Mouse (Mus musculus) MEL (cell line): ENCODE results near the gene Grin3b. TPM values are rescaled to one million over a fixed set of nuclear protein-coding genes. Genes with fewer than 3 reads are reported as not detected.

Experiments used
- DNase-seq: peaks from one replicate; pipeline ENCODE4 v3.0.0; 2011; ENCODE audit warnings: low read depth, low spot score
- H3K27ac ChIP-seq: 2 replicates; pipeline ENCODE4 v1.5.1; 2012; ENCODE audit warnings: low read depth, mild to moderate bottlenecking, control low read depth, low read length, moderate library complexity; ENCODE audit not compliant: control insufficient read depth
- H3K27me3 ChIP-seq, 2 experiments: fragments of 150-350 bp in 1 of 2; sonication (generic) in 1 of 2; 2 replicates each; pipeline ENCODE4 v1.6.1; 2012; ENCODE audit warnings: low read length in 2 of 2, mild to moderate bottlenecking in 2 of 2, improper control_type of control experiment in 1 of 2, moderate library complexity in 1 of 2; ENCODE audit not compliant: insufficient read depth in 2 of 2, control insufficient read depth in 1 of 2
- H3K36me3 ChIP-seq, 2 experiments: 2 replicates each; pipeline ENCODE4 v1.6.1; 2012 to 2014; ENCODE audit warnings: low read length in 2 of 2, improper control_type of control experiment in 1 of 2, inconsistent platforms in 1 of 2, mild to moderate bottlenecking in 1 of 2; ENCODE audit not compliant: insufficient read depth in 2 of 2, control insufficient read depth in 1 of 2
- H3K4me1 ChIP-seq, 2 experiments: fragments of 150-350 bp in 1 of 2; sonication (generic) in 1 of 2; 2 replicates each; pipeline ENCODE4 v1.6.1; 2012; ENCODE audit warnings: low read length in 2 of 2, improper control_type of control experiment in 1 of 2, mild to moderate bottlenecking in 1 of 2; ENCODE audit not compliant: insufficient read depth in 2 of 2, control insufficient read depth in 1 of 2
- H3K4me3 ChIP-seq, 2 experiments: fragments of 150-350 bp in 1 of 2; sonication (generic) in 1 of 2; 2 replicates each; pipeline ENCODE4 v1.5.1; 2012; ENCODE audit warnings: low read depth in 2 of 2, low read length in 2 of 2, mild to moderate bottlenecking in 2 of 2, moderate library complexity in 2 of 2, control low read depth in 1 of 2, improper control_type of control experiment in 1 of 2; ENCODE audit not compliant: control insufficient read depth in 1 of 2, insufficient read depth in 1 of 2
- H3K79me2 ChIP-seq: 2 replicates; pipeline ENCODE4 v1.6.1; 2012; ENCODE audit warnings: mild to moderate bottlenecking, low read length, moderate library complexity; ENCODE audit not compliant: control insufficient read depth, poor library complexity, insufficient read depth
- H3K9ac ChIP-seq: 2 replicates; pipeline ENCODE4 v1.6.1; 2012; ENCODE audit warnings: low read depth, mild to moderate bottlenecking, control low read depth, low read length, moderate library complexity; ENCODE audit not compliant: control insufficient read depth, poor library complexity, severe bottlenecking
- H3K9me3 ChIP-seq: fragments of 150-350 bp; sonication (generic); replicated peaks from 2 replicates; pipeline ENCODE4 v1.6.1; 2012; ENCODE audit warnings: mild to moderate bottlenecking, low read length, improper control_type of control experiment, moderate library complexity; ENCODE audit not compliant: insufficient read depth
- CTCF ChIP-seq, 3 experiments: IDR thresholded peaks in 2 of 3; conservative IDR thresholded peaks in 1 of 3; 2 replicates each; pipeline ENCODE4 v1.5.1; 2011 to 2012; ENCODE audit warnings: low read length in 3 of 3, low read depth in 2 of 3, mild to moderate bottlenecking in 2 of 3, improper control_type of control experiment in 1 of 3, inconsistent platforms in 1 of 3, mixed read lengths in 1 of 3, moderate library complexity in 1 of 3; ENCODE audit not compliant: control insufficient read depth in 1 of 3, insufficient read depth in 1 of 3, poor library complexity in 1 of 3, severe bottlenecking in 1 of 3
- E2F4 ChIP-seq: IDR thresholded peaks from 2 replicates; pipeline ENCODE4 v1.6.1; 2011; ENCODE audit warnings: low read depth, low read length, improper control_type of control experiment, borderline replicate concordance
- EP300 ChIP-seq, 2 experiments: IDR thresholded peaks; 2 replicates each; pipeline ENCODE4 v1.6.1; 2011; ENCODE audit warnings: improper control_type of control experiment in 2 of 2, low read length in 2 of 2, low read depth in 1 of 2, mild to moderate bottlenecking in 1 of 2
- ETS1 ChIP-seq: IDR thresholded peaks from 2 replicates; pipeline ENCODE4 v1.6.1; 2012; ENCODE audit warnings: low read depth, mild to moderate bottlenecking, inconsistent platforms, low read length, improper control_type of control experiment, moderate library complexity
- GABPA ChIP-seq: IDR thresholded peaks from 2 replicates; pipeline ENCODE4 v1.6.1; 2012; ENCODE audit warnings: low read depth, mild to moderate bottlenecking, inconsistent platforms, low read length, improper control_type of control experiment, moderate library complexity
- GATA1 ChIP-seq: IDR thresholded peaks from 2 replicates; pipeline ENCODE4 v1.6.1; 2011; ENCODE audit warnings: low read depth, low read length, improper control_type of control experiment
- HCFC1 ChIP-seq: IDR thresholded peaks from 2 replicates; pipeline ENCODE4 v1.6.1; 2012; ENCODE audit warnings: low read depth, mild to moderate bottlenecking, inconsistent platforms, low read length, improper control_type of control experiment, moderate library complexity
- KAT2A ChIP-seq: conservative IDR thresholded peaks from 2 replicates; pipeline ENCODE4 v1.6.1; 2012; ENCODE audit warnings: low read depth, low read length, improper control_type of control experiment, inconsistent platforms
- MAFK ChIP-seq: IDR thresholded peaks from 2 replicates; pipeline ENCODE4 v1.6.1; 2011; ENCODE audit warnings: low read depth, mild to moderate bottlenecking, low read length, improper control_type of control experiment, borderline replicate concordance
- MAX ChIP-seq: IDR thresholded peaks from 2 replicates; pipeline ENCODE4 v1.6.1; 2011; ENCODE audit warnings: low read length, improper control_type of control experiment
- MAZ ChIP-seq: IDR thresholded peaks from 2 replicates; pipeline ENCODE4 v1.6.1; 2012; ENCODE audit warnings: low read depth, mild to moderate bottlenecking, inconsistent platforms, low read length, improper control_type of control experiment
- MEF2A ChIP-seq: IDR thresholded peaks from 2 replicates; pipeline ENCODE4 v1.6.1; 2014; ENCODE audit warnings: low read depth, mild to moderate bottlenecking, inconsistent platforms, low read length, improper control_type of control experiment; ENCODE audit not compliant: poor library complexity, insufficient replicate concordance, severe bottlenecking; ENCODE audit errors: extremely low read depth
- MXI1 ChIP-seq: IDR thresholded peaks from 2 replicates; pipeline ENCODE4 v1.6.1; 2011; ENCODE audit warnings: mild to moderate bottlenecking, low read depth, low read length, improper control_type of control experiment
- MYB ChIP-seq: IDR thresholded peaks from 2 replicates; pipeline ENCODE4 v1.6.1; 2011; ENCODE audit warnings: mild to moderate bottlenecking, low read depth, low read length, improper control_type of control experiment
- MYC ChIP-seq: IDR thresholded peaks from 2 replicates; pipeline ENCODE4 v1.6.1; 2011; ENCODE audit warnings: low read depth, mild to moderate bottlenecking, low read length, improper control_type of control experiment, moderate library complexity
- NELFE ChIP-seq: IDR thresholded peaks from 2 replicates; pipeline ENCODE4 v1.6.1; 2011; ENCODE audit warnings: low read depth, low read length, improper control_type of control experiment
- NRF1 ChIP-seq: IDR thresholded peaks from 2 replicates; pipeline ENCODE4 v1.6.1; 2014; ENCODE audit warnings: low read depth, mild to moderate bottlenecking, inconsistent platforms, low read length, improper control_type of control experiment, moderate library complexity; ENCODE audit not compliant: poor library complexity, insufficient read depth, severe bottlenecking
- POLR2A ChIP-seq, 2 experiments: IDR thresholded peaks; 2 replicates each; pipeline ENCODE4 v1.6.1; 2011 to 2012; ENCODE audit warnings: low read length in 2 of 2, mild to moderate bottlenecking in 2 of 2, control low read depth in 1 of 2, improper control_type of control experiment in 1 of 2, low read depth in 1 of 2, moderate library complexity in 1 of 2; ENCODE audit not compliant: control insufficient read depth in 1 of 2, insufficient read depth in 1 of 2, poor library complexity in 1 of 2
- POLR2AphosphoS5 ChIP-seq: IDR thresholded peaks from 2 replicates; pipeline ENCODE4 v1.6.1; 2012; ENCODE audit warnings: low read depth, borderline replicate concordance, mild to moderate bottlenecking, inconsistent platforms, low read length, moderate library complexity, mixed read lengths
- RAD21 ChIP-seq: IDR thresholded peaks from 2 replicates; pipeline ENCODE4 v1.6.1; 2011; ENCODE audit warnings: mild to moderate bottlenecking, low read depth, low read length, improper control_type of control experiment
- RCOR1 ChIP-seq: IDR thresholded peaks from 2 replicates; pipeline ENCODE4 v1.6.1; 2012; ENCODE audit warnings: low read depth, mild to moderate bottlenecking, inconsistent platforms, low read length, improper control_type of control experiment
- TAL1 ChIP-seq: IDR thresholded peaks from 2 replicates; pipeline ENCODE4 v1.6.1; 2012; ENCODE audit warnings: mild to moderate bottlenecking, inconsistent platforms, low read length, moderate library complexity, mixed read lengths
- TBP ChIP-seq: IDR thresholded peaks from 2 replicates; pipeline ENCODE4 v1.8.0; 2011; ENCODE audit warnings: low read depth, low read length, improper control_type of control experiment
- UBTF ChIP-seq: IDR thresholded peaks from 2 replicates; pipeline ENCODE4 v1.6.1; 2012; ENCODE audit warnings: low read depth, mild to moderate bottlenecking, inconsistent platforms, low read length, improper control_type of control experiment, moderate library complexity, borderline replicate concordance; ENCODE audit not compliant: insufficient read depth
- USF1 ChIP-seq: IDR thresholded peaks from 2 replicates; pipeline ENCODE4 v1.6.1; 2014; ENCODE audit warnings: low read depth, mild to moderate bottlenecking, inconsistent platforms, low read length, improper control_type of control experiment, moderate library complexity
- USF2 ChIP-seq, 2 experiments: IDR thresholded peaks; 2 replicates each; pipeline ENCODE4 v1.6.1; 2011 to 2012; ENCODE audit warnings: improper control_type of control experiment in 2 of 2, low read length in 2 of 2, borderline replicate concordance in 1 of 2, inconsistent platforms in 1 of 2, low read depth in 1 of 2, mild to moderate bottlenecking in 1 of 2; ENCODE audit not compliant: insufficient read depth in 1 of 2
- ZC3H11A ChIP-seq: IDR thresholded peaks from 2 replicates; pipeline ENCODE4 v1.6.1; 2012; ENCODE audit warnings: low read depth, mild to moderate bottlenecking, inconsistent platforms, low read length, improper control_type of control experiment
- ZNF384 ChIP-seq: IDR thresholded peaks from 2 replicates; pipeline ENCODE4 v1.6.1; 2012; ENCODE audit warnings: low read depth, mild to moderate bottlenecking, inconsistent platforms, low read length, improper control_type of control experiment
- polyA plus RNA-seq, 2 experiments: library from polyadenylated mRNA; stranded (reverse) in 1 of 2; unstranded in 1 of 2; fragments of >175 nt in 1 of 2; fragments of >200 nt in 1 of 2; gene quantifications; 2 replicates each; pipeline versions ENCODE4 v1.2.1 to v1.2.4; 2012; ENCODE audit warnings: low replicate concordance in 2 of 2, low read depth in 1 of 2; ENCODE audit not compliant: insufficient read length in 2 of 2, insufficient read depth in 1 of 2, missing spikeins in 1 of 2
- total RNA-seq: library from RNA; depleted of rRNA; stranded (reverse); fragments of 300-350 nt; gene quantifications from 2 replicates; pipeline ENCODE4 v1.2.3, GENCODE M21; 2012

Gene Grin3b
- total and polyA plus RNA-seq, 3 experiments, result 0.42 to 1.1 TPM; not detected in 1

DNA sequence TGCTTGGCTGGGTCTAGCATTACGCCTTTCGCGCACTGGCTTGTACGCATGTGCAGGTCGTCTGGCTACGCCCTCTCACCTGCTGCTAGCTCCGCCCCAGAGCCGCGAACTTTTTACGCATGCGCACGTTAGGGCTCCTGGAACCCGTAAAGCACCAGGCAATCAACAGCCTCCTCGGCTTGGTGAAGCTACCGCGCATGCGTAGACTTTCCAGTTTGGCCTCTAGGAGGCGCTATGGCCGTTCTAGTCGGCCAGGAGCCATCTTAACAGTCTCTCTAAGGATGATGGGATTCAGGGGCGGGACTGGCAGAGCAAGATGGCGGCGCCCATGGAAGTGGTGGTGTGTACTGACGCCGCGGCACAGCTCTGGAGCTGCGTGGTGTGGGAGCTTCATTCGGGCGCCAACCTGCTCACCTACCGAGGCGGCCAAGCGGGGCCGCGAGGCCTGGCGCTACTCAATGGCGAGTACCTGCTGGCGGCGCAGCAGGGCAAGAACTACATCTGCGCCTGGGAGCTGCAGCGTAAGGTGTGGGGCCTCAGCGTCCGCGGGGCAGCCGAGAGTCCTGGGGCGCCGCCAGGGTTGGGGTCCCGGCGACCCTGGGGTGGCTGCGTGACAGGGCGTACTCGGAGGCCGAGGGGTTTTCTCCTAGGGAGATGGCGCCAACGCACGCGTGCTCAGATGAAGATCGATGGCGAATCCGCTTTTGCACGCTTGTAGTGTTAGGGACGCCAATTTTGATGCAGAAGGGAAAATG, 10.5 kb upstream of the Grin3b start, which contains the start of gene Wdr18 (continued):
- 0 out of 2 replicates have a peak, but pooled peaks have one; percentile 51 for TF ChIP-seq MAZ
- TF ChIP-seq ZC3H11A, result peak; percentile 62
- peak; percentile 99 for TF ChIP-seq MXI1
- TF ChIP-seq EP300 (IDR thresholded peaks at IDR 0.05; ENCODE audit: low read depth in 1 of 2, low read length in 2 of 2), result no peak
- TF ChIP-seq USF2 (IDR thresholded peaks at IDR 0.05; ENCODE audit: borderline replicate concordance in 1 of 2, insufficient read depth in 1 of 2, low read depth in 1 of 2, low read length in 2 of 2), result no peak
- peak; percentile 85 to 99 (median 94) for TF ChIP-seq CTCF (IDR thresholded peaks at IDR 0.05 in 2 of 3, conservative IDR thresholded peaks at IDR 0.05 in 1 of 3; ENCODE audit: control insufficient read depth in 1 of 3, insufficient read depth in 1 of 3, low read depth in 2 of 3, low read length in 3 of 3, poor library complexity in 1 of 3, severe bottlenecking in 1 of 3)
- peak; percentile 68; the same call in 1 of the 2 replicates for TF ChIP-seq KAT2A
- no peak for TF ChIP-seq TAL1
- TF ChIP-seq MEF2A, result no peak
- TF ChIP-seq NRF1, result peak; percentile 92
- TF ChIP-seq MYB, result no peak
- TF ChIP-seq USF1, result 0 out of 2 replicates have a peak, but pooled peaks have one; percentile 5
- peak; percentile 77 for TF ChIP-seq NELFE
- peak; percentile 83 for TF ChIP-seq MAX
- TF ChIP-seq GATA1, result no peak
- TF ChIP-seq E2F4, result no peak
- TF ChIP-seq TBP, result peak; percentile 88
- TF ChIP-seq MAFK, result no peak
- TF ChIP-seq POLR2A (IDR thresholded peaks at IDR 0.05; ENCODE audit: control insufficient read depth in 1 of 2, insufficient read depth in 1 of 2, low read depth in 1 of 2, low read length in 2 of 2, poor library complexity in 1 of 2), result peak; percentile 57 to 87
- no peak for TF ChIP-seq RCOR1
- TF ChIP-seq RAD21, result peak; percentile 83
- peak; percentile 73; the same call in 1 of the 2 replicates for TF ChIP-seq MYC
- TF ChIP-seq POLR2AphosphoS5, result no peak

DNA sequence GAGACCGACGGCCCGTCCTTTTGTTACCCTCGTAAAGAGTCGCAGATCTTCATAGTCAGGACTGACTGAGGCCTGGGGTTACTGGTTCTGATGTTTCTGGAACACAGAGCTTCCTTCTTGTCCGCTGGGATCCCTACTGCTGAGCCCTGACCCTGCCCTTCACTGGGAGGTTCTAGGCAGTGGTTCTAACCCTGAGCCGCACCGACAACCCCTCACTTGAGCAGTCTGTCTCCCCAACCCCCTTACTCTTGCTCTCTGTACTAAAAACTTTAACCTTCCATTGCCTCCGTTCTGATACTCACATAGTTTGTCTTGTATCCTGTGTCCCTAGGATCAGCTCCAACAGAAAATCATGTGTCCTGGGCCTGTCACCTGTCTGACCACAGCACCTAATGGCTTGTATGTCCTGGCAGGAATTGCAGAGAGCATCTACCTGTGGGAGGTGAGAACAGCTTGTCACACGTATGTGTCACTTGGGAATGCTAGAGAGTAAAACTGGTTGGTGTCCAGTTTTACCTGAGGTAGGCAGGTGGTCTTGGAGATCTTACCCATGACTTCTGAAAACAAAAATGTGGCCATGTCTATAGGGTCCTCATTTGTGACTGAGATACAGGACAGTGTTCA, 9.7 kb upstream of the Grin3b start:
- Histone ChIP-seq H3K79me2 (peaks cover 11% of the 10 kb centered on the region), H3K36me3 (peaks cover 2 to 8% of the 10 kb centered on the region in 2 experiments; a peak in 2 of 4 replicates), H3K9me3 (no peaks in the 10 kb centered on the region), H3K4me1 (peaks cover 0 to 12% of the 10 kb centered on the region in 2 experiments; a peak in 3 of 4 replicates), H3K27me3 (no peaks in the 10 kb centered on the region), H3K9ac (peak overlapping the region; percentile 85), H3K4me3 (peak overlapping the region; percentile 70 to 83), H3K27ac (peak overlapping the region; percentile 37)
- DNase-seq, result no peak
- TF ChIP-seq ZC3H11A (no peak), ZNF384 (no peak), MYB (no peak), HCFC1 (no peak), UBTF (no peak), E2F4 (no peak), ETS1 (no peak), MAZ (no peak), GABPA (no peak)
